Comparison of ENCODE assay signal across 15 mouse cellular contexts in genomic region chr1:194930706-194931105, GRCm38 (mm10). TPM values are rescaled to one million over a fixed set of nuclear protein-coding genes. Genes with fewer than 3 reads are reported as not detected.
DNase-seq lines count a peak whose midpoint lies in the region; ATAC-seq and TF ChIP-seq lines count a peak whose summit lies in the region.
"Had no signal": no experiment of that assay in that cellular context is flagged by ENCODE, and none has a peak within 500 bp of the region (broad histone marks: within the 10 kb centered on the region; RNA-seq: fewer than 3 reads in every experiment).

No protein-coding gene starts in this region.

- no peak for DNase-seq in testis, postnatal 10 days (ENCODE audit: low spot score)
- peak; percentile 58 for DNase-seq in gastrocnemius, postnatal 14 days
- DNase-seq in adrenal gland, postnatal 25 days, result no peak
- no peak for DNase-seq in midbrain, embryonic 10.5 days (ENCODE audit: low spot score)
- DNase-seq: adrenal gland, postnatal 10 days; kidney, adult 8-10 months; liver; lung, postnatal 14 days had no signal

- no peak for TF ChIP-seq CTCF in testis, adult 2 months (IDR thresholded peaks at IDR 0.05; ENCODE audit: control insufficient read depth, insufficient read depth, insufficient replicate concordance, low read depth, low read length)

- intact Hi-C loops in gastrocnemius, postnatal 14 days (cut with DNase I; ENCODE audit: low total_unique reads), result no loop called here

- no peak overlapping the region for H3K4me3 ChIP-seq in heart, embryonic 15.5 days
- H3K4me3 ChIP-seq in heart, embryonic 12.5 days, result no peak overlapping the region
- H3K4me3 ChIP-seq in testis, adult 2 months (ENCODE audit: control insufficient read depth, low read depth, low read length), result no peak overlapping the region
- no peak overlapping the region for H3K4me3 ChIP-seq in midbrain, embryonic 10.5 days
- H3K4me3 ChIP-seq: hindbrain, embryonic 15.5 days had no signal

- no peak for TF ChIP-seq POLR2A in testis, adult 2 months (IDR thresholded peaks at IDR 0.05; ENCODE audit: control insufficient read depth, low read depth, low read length)

- H3K4me2 ChIP-seq in heart, embryonic 15.5 days, result no peak overlapping the region
- H3K4me2 ChIP-seq in heart, embryonic 12.5 days, result no peak overlapping the region
- H3K4me2 ChIP-seq: hindbrain, embryonic 15.5 days; midbrain, embryonic 11.5 days had no signal

- no peaks in the 10 kb centered on the region for H3K9me3 ChIP-seq in heart, embryonic 15.5 days (replicated peaks)
- H3K9me3 ChIP-seq in heart, embryonic 12.5 days (replicated peaks), result no peaks in the 10 kb centered on the region
- H3K9me3 ChIP-seq in midbrain, embryonic 10.5 days (replicated peaks), result no peaks in the 10 kb centered on the region
- H3K9me3 ChIP-seq: G1E; hindbrain, embryonic 15.5 days had no signal

- H3K27ac ChIP-seq in heart, embryonic 15.5 days, result peak overlapping the region; percentile 5; the same call in 1 of the 2 replicates
- no peak overlapping the region for H3K27ac ChIP-seq in heart, embryonic 12.5 days (ENCODE audit: poor library complexity, severe bottlenecking)
- peak overlapping the region; percentile 39; the same call in 1 of the 2 replicates for H3K27ac ChIP-seq in testis, adult 2 months (ENCODE audit: control insufficient read depth, insufficient read depth, low read depth, low read length)
- H3K27ac ChIP-seq in midbrain, embryonic 10.5 days (replicated peaks), result no peak overlapping the region
- H3K27ac ChIP-seq: hindbrain, embryonic 15.5 days had no signal

- H3K9ac ChIP-seq in heart, embryonic 15.5 days, result no peak overlapping the region
- H3K9ac ChIP-seq in heart, embryonic 12.5 days, result no peak overlapping the region
- H3K9ac ChIP-seq: hindbrain, embryonic 15.5 days had no signal

- H3K4me1 ChIP-seq in heart, embryonic 15.5 days (replicated peaks), result peaks cover 28% of the 10 kb centered on the region
- peaks cover 44% of the 10 kb centered on the region for H3K4me1 ChIP-seq in heart, embryonic 12.5 days (replicated peaks)
- no peaks in the 10 kb centered on the region; the same call in 1 of the 2 replicates for H3K4me1 ChIP-seq in testis, adult 2 months (ENCODE audit: control insufficient read depth, insufficient read depth, low read length)
- no peaks in the 10 kb centered on the region for H3K4me1 ChIP-seq in midbrain, embryonic 10.5 days
- H3K4me1 ChIP-seq: hindbrain, embryonic 15.5 days had no signal

- no peaks in the 10 kb centered on the region for H3K36me3 ChIP-seq in heart, embryonic 15.5 days
- H3K36me3 ChIP-seq in heart, embryonic 12.5 days, result no peaks in the 10 kb centered on the region
- no peaks in the 10 kb centered on the region for H3K36me3 ChIP-seq in testis, adult 2 months (ENCODE audit: control insufficient read depth, insufficient read depth, low read length)
- H3K36me3 ChIP-seq in midbrain, embryonic 10.5 days, result no peaks in the 10 kb centered on the region
- H3K36me3 ChIP-seq: G1E; hindbrain, embryonic 15.5 days had no signal

- ATAC-seq in heart, embryonic 15.5 days (replicated peaks; ENCODE audit: insufficient number of reproducible peaks, insufficient read depth, low FRiP score, low read depth), result no peak
- ATAC-seq in heart, embryonic 12.5 days (ENCODE audit: insufficient number of reproducible peaks, low FRiP score), result no peak
- ATAC-seq: forebrain, embryonic 14.5 days had no signal

- H3K27me3 ChIP-seq in heart, embryonic 15.5 days, result no peaks in the 10 kb centered on the region
- no peaks in the 10 kb centered on the region for H3K27me3 ChIP-seq in heart, embryonic 12.5 days (replicated peaks)
- H3K27me3 ChIP-seq in testis, adult 2 months (ENCODE audit: control insufficient read depth, insufficient read depth, low read length), result no peaks in the 10 kb centered on the region
- H3K27me3 ChIP-seq in midbrain, embryonic 10.5 days (ENCODE audit: low read depth, poor library complexity, severe bottlenecking), result no peaks in the 10 kb centered on the region
- H3K27me3 ChIP-seq: hindbrain, embryonic 15.5 days had no signal

RNA-seq across cellular contexts. Expression of gene Cd34, which starts 7.9 kb away (rescaled TPM):
- polyA plus RNA-seq in heart, embryonic 15.5 days (2015; fragmentation: Nextera tagmentation; extraction: Ambion mirVana), result 111 and 116 TPM in 2 replicates
- 86.2 and 91.5 TPM in 2 replicates for polyA plus RNA-seq in heart, embryonic 12.5 days (2016; fragmentation: Nextera tagmentation; extraction: Ambion mirVana)
- polyA plus RNA-seq in testis, adult 2 months (2012; rRNA removed), result 7.7 and 7.9 TPM in 2 replicates
- total RNA-seq in gastrocnemius, postnatal 14 days (2021), result 100 to 1,000 TPM; 105 to 136 TPM
- 43.8 and 51.0 TPM in 2 replicates for total RNA-seq in adrenal gland, postnatal 25 days (2021)
- 51.5 and 56.2 TPM in 2 replicates for polyA plus RNA-seq in midbrain, embryonic 10.5 days (2016; fragmentation: Nextera tagmentation; extraction: Ambion mirVana)

Comparison
In these comparisons a context has a peak if more than half of its experiments do, and no peak if none do; other contexts are left out.
1. H3K27ac ChIP-seq: peak in heart, embryonic 15.5 days (single experiment) and testis, adult 2 months (single experiment); none in heart, embryonic 12.5 days (single experiment) and midbrain, embryonic 10.5 days (single experiment).